Comparison of ENCODE assay signal across 8 mouse cellular contexts in the genomic region with DNA sequence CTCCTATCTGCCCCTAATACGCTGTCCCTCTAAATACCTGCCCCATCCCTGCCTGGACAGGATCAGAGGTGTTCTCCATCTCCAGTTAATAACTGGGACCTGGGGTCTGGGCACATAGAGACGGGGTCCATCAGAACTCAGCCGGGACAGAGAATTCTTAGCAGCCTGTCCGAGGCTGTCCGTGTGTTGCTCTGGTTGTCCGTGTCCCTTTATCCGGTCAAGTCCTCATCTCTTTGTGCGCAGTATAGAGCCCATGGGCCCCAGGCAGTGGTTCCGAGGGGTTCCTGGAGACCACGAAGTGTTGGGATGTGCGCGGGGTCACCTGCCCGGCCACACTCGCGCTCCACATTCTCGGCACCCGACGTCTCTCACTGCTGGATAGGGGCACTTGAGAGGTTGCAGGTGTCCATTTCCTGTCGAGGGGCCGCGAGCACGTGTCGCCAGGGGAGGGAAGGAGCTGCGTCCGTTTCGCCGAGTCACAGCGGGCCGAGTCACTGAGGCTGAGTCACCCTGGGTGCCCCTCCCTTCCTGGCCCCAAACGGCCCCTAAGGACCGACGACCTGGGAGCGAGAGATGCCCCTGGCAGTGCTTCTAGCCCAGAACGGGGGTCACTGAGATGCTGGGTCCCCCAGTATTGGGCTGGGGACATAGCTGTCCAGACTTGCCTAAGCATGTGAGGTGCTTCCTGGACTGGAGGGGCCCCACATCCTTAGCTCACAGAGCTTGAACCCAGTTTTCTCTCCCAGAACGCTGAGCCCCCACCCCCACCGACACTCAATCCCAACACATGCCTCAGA. TPM values are rescaled to one million over a fixed set of nuclear protein-coding genes. Genes with fewer than 3 reads are reported as not detected.
A peak's percentile ranks its signal among the peaks of the same experiment; 100 is the strongest.
DNase-seq lines count a peak whose midpoint lies in the region; ATAC-seq and TF ChIP-seq lines count a peak whose summit lies in the region.

No protein-coding gene starts in this region.

- TF ChIP-seq POLR2A in kidney, adult 2 months (IDR thresholded peaks at IDR 0.05; ENCODE audit: low read depth, low read length) = no peak

- no peak for ATAC-seq in heart, embryonic 15.5 days (replicated peaks; ENCODE audit: insufficient number of reproducible peaks, insufficient read depth, low FRiP score, low read depth)
- ATAC-seq in liver, postnatal 0 days = peak; percentile 53; the same call in 1 of the 2 replicates
- ATAC-seq in stomach, embryonic 16.5 days (ENCODE audit: insufficient read depth, low FRiP score) = no peak

- intact Hi-C loops in left cerebral cortex, postnatal 14 days (cut with DNase I) = no loop called here

- no peak overlapping the region for H3K27ac ChIP-seq in kidney, adult 2 months (ENCODE audit: insufficient read depth, low read depth, low read length)
- no peak overlapping the region for H3K27ac ChIP-seq in heart, embryonic 15.5 days
- no peak overlapping the region for H3K27ac ChIP-seq in liver, postnatal 0 days (ENCODE audit: low read depth)
- H3K27ac ChIP-seq in stomach, embryonic 16.5 days (ENCODE audit: low read length) = no peak overlapping the region

- H3K4me1 ChIP-seq in kidney, adult 2 months (ENCODE audit: control insufficient read depth, insufficient read depth, low read length) = 0 out of 2 replicates have a peak, but pooled peaks cover 10% of the 10 kb centered on the region
- H3K4me1 ChIP-seq in heart, embryonic 15.5 days (replicated peaks) = peaks cover 20% of the 10 kb centered on the region
- peaks cover 23% of the 10 kb centered on the region for H3K4me1 ChIP-seq in liver, postnatal 0 days (ENCODE audit: insufficient read depth)
- H3K4me1 ChIP-seq in stomach, embryonic 16.5 days (ENCODE audit: control insufficient read depth, insufficient read depth, low read length) = peaks cover 15% of the 10 kb centered on the region

- H3K4me2 ChIP-seq in heart, embryonic 15.5 days = peak overlapping the region; percentile 95
- peak overlapping the region; percentile 92 for H3K4me2 ChIP-seq in liver, postnatal 0 days (ENCODE audit: low read depth, low read length)
- peak overlapping the region; percentile 99 for H3K4me2 ChIP-seq in stomach, embryonic 16.5 days (ENCODE audit: low read depth, low read length)

- peak; percentile 29 to 44 for DNase-seq in kidney, postnatal 4 days
- DNase-seq in kidney, adult 2 months = no peak
- DNase-seq in adrenal gland, adult 2 months = peak; percentile 79
- DNase-seq in liver, postnatal 0 days = peak; percentile 60
- no peak for DNase-seq in left cerebral cortex, postnatal 14 days (ENCODE audit: low spot score in 2 of 2)
- DNase-seq in layer of hippocampus, adult 9-11 months = no peak

- peaks cover 4% of the 10 kb centered on the region for H3K27me3 ChIP-seq in kidney, adult 2 months (replicated peaks; ENCODE audit: control insufficient read depth, insufficient read depth, low read length)
- H3K27me3 ChIP-seq in heart, embryonic 15.5 days = peaks cover 54% of the 10 kb centered on the region
- peaks cover 58% of the 10 kb centered on the region for H3K27me3 ChIP-seq in liver, postnatal 0 days (ENCODE audit: insufficient read depth, low read length)
- peaks cover 36% of the 10 kb centered on the region for H3K27me3 ChIP-seq in stomach, embryonic 16.5 days (ENCODE audit: control insufficient read depth, insufficient read depth, low read length)

- H3K9ac ChIP-seq in heart, embryonic 15.5 days = peak overlapping the region; percentile 42; the same call in 1 of the 2 replicates
- H3K9ac ChIP-seq in liver, postnatal 0 days (replicated peaks) = no peak overlapping the region
- peak overlapping the region; percentile 30; the same call in 1 of the 2 replicates for H3K9ac ChIP-seq in stomach, embryonic 16.5 days (ENCODE audit: low read length)

- no peak for TF ChIP-seq EP300 in liver, postnatal 0 days (IDR thresholded peaks at IDR 0.05; ENCODE audit: low read depth)

- 8% methylated on average over 36 of the region's 36 CpGs for WGBS in kidney, adult 2 months
- WGBS in heart, embryonic 15.5 days = 7% methylated on average over 36 of the region's 36 CpGs
- WGBS in liver, postnatal 0 days (ENCODE audit: insufficient replicate concordance) = 8% methylated on average over 36 of the region's 36 CpGs
- 5% methylated on average over 36 of the region's 36 CpGs for WGBS in stomach, embryonic 16.5 days

- H3K4me3 ChIP-seq in kidney, adult 2 months (ENCODE audit: insufficient read depth, low read depth, low read length) = no peak overlapping the region
- H3K4me3 ChIP-seq in heart, embryonic 15.5 days = peak overlapping the region; percentile 60
- H3K4me3 ChIP-seq in liver, postnatal 0 days (ENCODE audit: low read depth, low read length) = peak overlapping the region; percentile 60
- H3K4me3 ChIP-seq in stomach, embryonic 16.5 days (replicated peaks; ENCODE audit: low read length) = peak overlapping the region; percentile 57

- TF ChIP-seq CTCF in kidney, adult 2 months (conservative IDR thresholded peaks at IDR 0.05; ENCODE audit: insufficient read depth, insufficient read length, low read depth, low read length) = no peak
- no peak for TF ChIP-seq CTCF in liver, postnatal 0 days (IDR thresholded peaks at IDR 0.05; ENCODE audit: low read depth)

- H3K36me3 ChIP-seq in kidney, adult 2 months (ENCODE audit: control insufficient read depth, insufficient read depth, low read length) = no peaks in the 10 kb centered on the region
- H3K36me3 ChIP-seq in heart, embryonic 15.5 days = no peaks in the 10 kb centered on the region
- no peaks in the 10 kb centered on the region for H3K36me3 ChIP-seq in liver, postnatal 0 days (replicated peaks; ENCODE audit: insufficient read depth, low read length)
- H3K36me3 ChIP-seq in stomach, embryonic 16.5 days (ENCODE audit: control insufficient read depth, insufficient read depth, low read length) = no peaks in the 10 kb centered on the region

- H3K9me3 ChIP-seq in heart, embryonic 15.5 days (replicated peaks) = no peaks in the 10 kb centered on the region
- H3K9me3 ChIP-seq in liver, postnatal 0 days (ENCODE audit: low read length) = no peaks in the 10 kb centered on the region
- H3K9me3 ChIP-seq in stomach, embryonic 16.5 days (replicated peaks; ENCODE audit: control insufficient read depth, low read length) = no peaks in the 10 kb centered on the region

RNA-seq across cellular contexts. Expression of a gene that starts 1.2 kb away (rescaled TPM):
- polyA plus RNA-seq in kidney, adult 2 months (2012; rRNA removed) = 0.07 and 0.27 TPM in 2 replicates
- total RNA-seq in adrenal gland, adult 2 months (2021) = 1 to 10 TPM in 1 of 2 experiments, not detected in 1; 1.2 TPM
- 0.06 and 0.16 TPM in 2 replicates for polyA plus RNA-seq in adrenal gland, adult 2 months (2012; rRNA removed)
- not detected in 2 replicates for polyA plus RNA-seq in heart, embryonic 15.5 days (2015; fragmentation: Nextera tagmentation; extraction: Ambion mirVana)
- not detected in 2 replicates for polyA plus RNA-seq in liver, postnatal 0 days (2015; fragmentation: Nextera tagmentation; extraction: Ambion mirVana)
- not detected in 2 replicates for polyA plus RNA-seq in stomach, embryonic 16.5 days (2015; fragmentation: Nextera tagmentation; extraction: Ambion mirVana)
- not detected for total RNA-seq in left cerebral cortex, postnatal 14 days (2021)

RNA-seq across cellular contexts. Expression of a gene that starts 9.1 kb away (rescaled TPM):
- polyA plus RNA-seq in kidney, adult 2 months (2012; rRNA removed) = 5.0 and 5.8 TPM in 2 replicates
- total RNA-seq in adrenal gland, adult 2 months (2021) = 10 to 100 TPM in 1 of 2 experiments, 1 to 10 TPM in 1; 3.5 to 10.5 TPM
- 13.5 and 13.9 TPM in 2 replicates for polyA plus RNA-seq in adrenal gland, adult 2 months (2012; rRNA removed)
- 9.0 and 9.9 TPM in 2 replicates for polyA plus RNA-seq in heart, embryonic 15.5 days (2015; fragmentation: Nextera tagmentation; extraction: Ambion mirVana)
- 1.6 and 2.1 TPM in 2 replicates for polyA plus RNA-seq in liver, postnatal 0 days (2015; fragmentation: Nextera tagmentation; extraction: Ambion mirVana)
- 4.7 and 5.7 TPM in 2 replicates for polyA plus RNA-seq in stomach, embryonic 16.5 days (2015; fragmentation: Nextera tagmentation; extraction: Ambion mirVana)
- 10 to 100 TPM; 25.8 to 26.3 TPM for total RNA-seq in left cerebral cortex, postnatal 14 days (2021)

RNA-seq across cellular contexts. Expression of a gene that starts 11.9 kb away (rescaled TPM):
- polyA plus RNA-seq in kidney, adult 2 months (2012; rRNA removed) = 99.5 and 117 TPM in 2 replicates
- total RNA-seq in adrenal gland, adult 2 months (2021) = 10 to 100 TPM; 85.1 to 94.8 TPM
- polyA plus RNA-seq in adrenal gland, adult 2 months (2012; rRNA removed) = 89.9 and 95.9 TPM in 2 replicates
- polyA plus RNA-seq in heart, embryonic 15.5 days (2015; fragmentation: Nextera tagmentation; extraction: Ambion mirVana) = 97.9 and 106 TPM in 2 replicates
- polyA plus RNA-seq in liver, postnatal 0 days (2015; fragmentation: Nextera tagmentation; extraction: Ambion mirVana) = 35.6 and 35.7 TPM in 2 replicates
- polyA plus RNA-seq in stomach, embryonic 16.5 days (2015; fragmentation: Nextera tagmentation; extraction: Ambion mirVana) = 98.3 and 102 TPM in 2 replicates
- 10 to 100 TPM; 82.9 to 86.6 TPM for total RNA-seq in left cerebral cortex, postnatal 14 days (2021)

RNA-seq across cellular contexts. Expression of a gene that starts 19.8 kb away (rescaled TPM):
- 1.1 and 4.7 TPM in 2 replicates for polyA plus RNA-seq in kidney, adult 2 months (2012; rRNA removed)
- under 1 TPM; 0.75 to 0.79 TPM for total RNA-seq in adrenal gland, adult 2 months (2021)
- polyA plus RNA-seq in adrenal gland, adult 2 months (2012; rRNA removed) = 0.71 and 1.1 TPM in 2 replicates
- polyA plus RNA-seq in heart, embryonic 15.5 days (2015; fragmentation: Nextera tagmentation; extraction: Ambion mirVana) = 1.4 and 3.5 TPM in 2 replicates
- 1.4 and 1.9 TPM in 2 replicates for polyA plus RNA-seq in liver, postnatal 0 days (2015; fragmentation: Nextera tagmentation; extraction: Ambion mirVana)
- 1.6 and 2.2 TPM in 2 replicates for polyA plus RNA-seq in stomach, embryonic 16.5 days (2015; fragmentation: Nextera tagmentation; extraction: Ambion mirVana)
- 1 to 10 TPM; 2.2 to 2.7 TPM for total RNA-seq in left cerebral cortex, postnatal 14 days (2021)

RNA-seq across cellular contexts. Expression of a gene that starts 23.6 kb away (rescaled TPM):
- 71.4 and 78.4 TPM in 2 replicates for polyA plus RNA-seq in kidney, adult 2 months (2012; rRNA removed)
- total RNA-seq in adrenal gland, adult 2 months (2021) = 10 to 100 TPM; 48.8 to 53.3 TPM
- polyA plus RNA-seq in adrenal gland, adult 2 months (2012; rRNA removed) = 109 and 115 TPM in 2 replicates
- polyA plus RNA-seq in heart, embryonic 15.5 days (2015; fragmentation: Nextera tagmentation; extraction: Ambion mirVana) = 34.8 and 46.9 TPM in 2 replicates
- polyA plus RNA-seq in liver, postnatal 0 days (2015; fragmentation: Nextera tagmentation; extraction: Ambion mirVana) = 15.8 and 16.1 TPM in 2 replicates
- polyA plus RNA-seq in stomach, embryonic 16.5 days (2015; fragmentation: Nextera tagmentation; extraction: Ambion mirVana) = 14.3 and 14.8 TPM in 2 replicates
- total RNA-seq in left cerebral cortex, postnatal 14 days (2021) = 10 to 100 TPM; 60.8 to 63.3 TPM

Comparison
In these comparisons a context has a peak if more than half of its experiments do, and no peak if none do; other contexts are left out.
1. DNase-seq: peak in kidney, postnatal 4 days (2 of 2), adrenal gland, adult 2 months (single experiment) and liver, postnatal 0 days (single experiment); none in kidney, adult 2 months (single experiment), left cerebral cortex, postnatal 14 days (0 of 2) and layer of hippocampus, adult 9-11 months (single experiment).
2. Peak in every context shown above with its lines, with median percentiles within 50 percentile points of each other: H3K4me2 ChIP-seq.